Mouse (Mus musculus) CH12.LX (cell line): Measurements from ENCODE around the gene Gpx4.

ENCODE experiments used
- BHLHE40 ChIP-seq: IDR thresholded peaks from 2 replicates; pipeline ENCODE4 v1.6.1; 2011; ENCODE audit warnings: mild to moderate bottlenecking, low read depth, low read length, improper control_type of control experiment
- CHD1 ChIP-seq: IDR thresholded peaks from 2 replicates; pipeline ENCODE4 v1.6.1; 2012; ENCODE audit warnings: low read depth, low read length, improper control_type of control experiment, inconsistent platforms
- CTCF ChIP-seq, 2 experiments: IDR thresholded peaks in 1 of 2; conservative IDR thresholded peaks in 1 of 2; 2 replicates each; pipeline ENCODE4 v1.5.1; 2011 to 2012; ENCODE audit warnings: low read depth in 2 of 2, low read length in 2 of 2, improper control_type of control experiment in 1 of 2, inconsistent platforms in 1 of 2, mild to moderate bottlenecking in 1 of 2, moderate library complexity in 1 of 2
- E2F4 ChIP-seq: IDR thresholded peaks from 2 replicates; pipeline ENCODE4 v1.6.1; 2011; ENCODE audit warnings: low read depth, low read length, improper control_type of control experiment; ENCODE audit not compliant: insufficient replicate concordance
- EP300 ChIP-seq: IDR thresholded peaks from 2 replicates; pipeline ENCODE4 v1.6.1; 2011; ENCODE audit warnings: low read length, improper control_type of control experiment
- GABPA ChIP-seq: IDR thresholded peaks from 2 replicates; pipeline ENCODE4 v1.6.1; 2012; ENCODE audit warnings: low read depth, low read length, improper control_type of control experiment, inconsistent platforms; ENCODE audit not compliant: insufficient replicate concordance
- MAFK ChIP-seq: IDR thresholded peaks from 2 replicates; pipeline ENCODE4 v1.6.1; 2011; ENCODE audit warnings: low read length, improper control_type of control experiment; ENCODE audit not compliant: insufficient replicate concordance
- MAX ChIP-seq: IDR thresholded peaks from 2 replicates; pipeline ENCODE4 v1.6.1; 2011; ENCODE audit warnings: low read length, improper control_type of control experiment
- MAZ ChIP-seq: IDR thresholded peaks from 2 replicates; pipeline ENCODE4 v1.6.1; 2012; ENCODE audit warnings: low read depth, mild to moderate bottlenecking, inconsistent platforms, low read length, improper control_type of control experiment, moderate library complexity
- MXI1 ChIP-seq: IDR thresholded peaks from 2 replicates; pipeline ENCODE4 v1.6.1; 2011; ENCODE audit warnings: mild to moderate bottlenecking, low read depth, low read length, improper control_type of control experiment
- POLR2A ChIP-seq: IDR thresholded peaks from 2 replicates; pipeline ENCODE4 v1.6.1; 2011; ENCODE audit warnings: low read depth, mild to moderate bottlenecking, improper control_type of control experiment, low read length
- RAD21 ChIP-seq: IDR thresholded peaks from 2 replicates; pipeline ENCODE4 v1.6.1; 2011; ENCODE audit warnings: low read depth, mild to moderate bottlenecking, low read length, improper control_type of control experiment, moderate library complexity

DNA sequence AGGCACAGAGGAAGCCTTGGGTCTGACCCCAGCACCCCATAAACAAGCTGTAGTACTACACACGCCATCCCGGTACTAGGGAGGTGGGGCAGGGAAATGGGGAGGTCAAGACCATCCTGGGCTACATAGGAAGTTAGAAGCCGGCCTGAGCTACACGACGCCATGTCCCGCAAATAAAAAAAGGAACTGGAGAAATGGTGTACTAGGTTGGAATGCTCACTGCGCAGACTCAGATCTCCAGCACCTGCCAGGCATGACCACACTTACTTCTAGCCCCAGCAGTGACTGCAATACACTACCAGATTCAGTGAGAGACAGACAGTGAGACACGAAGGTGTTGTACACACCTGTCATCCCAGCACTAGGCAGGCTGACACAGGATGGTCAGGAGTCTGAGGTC, 40.5 kb downstream of the Gpx4 start:
- TF ChIP-seq RAD21 (no peak), E2F4 (no peak), EP300 (no peak), MAX (no peak), CTCF (conservative IDR thresholded peaks at IDR 0.05 in 1 of 2, IDR thresholded peaks at IDR 0.05 in 1 of 2; ENCODE audit: low read depth in 2 of 2, low read length in 2 of 2) (no peak), BHLHE40 (no peak), MAFK (no peak), GABPA (no peak), CHD1 (no peak), POLR2A (no peak), MXI1 (no peak), MAZ (no peak)
